Mouse (Mus musculus): ENCODE results near the gene Map3k12.

The Map3k12 gene

GRCm38 (mm10) chr15:102460409-102460808 lies 56.5 kb downstream of the Map3k12 start:
- no peak for DNase-seq (ENCODE audit: low read depth, low spot score)

GRCm38 (mm10) chr15:102459847-102460246 lies 57.0 kb downstream of the Map3k12 start:
- DNase-seq (ENCODE audit: low read depth, low spot score) = no peak

GRCm38 (mm10) chr15:102459381-102459780 lies 57.5 kb downstream of the Map3k12 start:
- no peak for DNase-seq (ENCODE audit: low read depth, low spot score)

- DNase-seq (ENCODE audit: low read depth, low spot score) = peak; percentile 91
Measured at GRCm38 (mm10) chr15:102458904-102459317, 58.0 kb downstream of the Map3k12 start, which contains the start of gene Prr13. Prr13 (plus strand) TSS chr15:102459028.

- DNase-seq (ENCODE audit: low read depth, low spot score) = no peak
Measured at GRCm38 (mm10) chr15:102458050-102458736, 58.7 kb downstream of the Map3k12 start.

GRCm38 (mm10) chr15:102455993-102456392 lies 60.9 kb downstream of the Map3k12 start:
- peak; percentile 30 for DNase-seq (ENCODE audit: low read depth, low spot score)

GRCm38 (mm10) chr15:102451666-102452430 lies 65.0 kb downstream of the Map3k12 start:
- DNase-seq (ENCODE audit: low read depth, low spot score) = no peak

GRCm38 (mm10) chr15:102450928-102451327 lies 65.9 kb downstream of the Map3k12 start:
- no peak for DNase-seq (ENCODE audit: low read depth, low spot score)

GRCm38 (mm10) chr15:102449366-102449765 lies 67.5 kb downstream of the Map3k12 start:
- no peak for DNase-seq (ENCODE audit: low read depth, low spot score)
